ENCODE assay signal across 8 mouse cellular contexts in the genomic region with DNA sequence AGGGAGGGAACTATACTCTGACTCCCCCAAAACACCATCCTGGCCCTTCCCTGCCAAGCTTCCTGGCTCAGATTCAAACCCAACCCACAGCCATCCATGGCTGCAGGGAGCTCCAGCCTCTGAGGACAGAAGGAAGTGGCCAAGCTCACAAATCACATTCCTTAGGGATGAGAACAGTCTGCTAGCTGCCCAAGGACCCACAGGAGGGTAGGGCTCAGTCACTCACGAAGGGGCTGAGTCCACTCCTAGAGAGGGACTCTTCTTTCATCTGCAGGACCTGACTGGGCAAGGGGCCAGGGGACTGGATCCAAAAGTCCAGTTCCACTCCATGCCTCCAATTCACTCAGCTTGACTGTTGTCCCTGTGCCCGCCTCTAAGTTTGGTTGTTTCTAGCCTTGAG. TPM values are rescaled to one million over a fixed set of nuclear protein-coding genes. Genes with fewer than 3 reads are reported as not detected.
A peak's percentile ranks its signal among the peaks of the same experiment; 100 is the strongest.
DNase-seq lines count a peak whose midpoint lies in the region; ATAC-seq lines count a peak whose summit lies in the region.

No protein-coding gene starts in this region.

- H3K4me1 ChIP-seq in liver, embryonic 16.5 days (ENCODE audit: control insufficient read depth, low read depth, low read length): peaks cover 24% of the 10 kb centered on the region

- H3K9me3 ChIP-seq in liver, embryonic 16.5 days (replicated peaks; ENCODE audit: control insufficient read depth, low read length): no peaks in the 10 kb centered on the region

- WGBS in liver, embryonic 16.5 days (ENCODE audit: insufficient replicate concordance): 41% methylated on average over 2 of the region's 2 CpGs

- H3K4me3 ChIP-seq in liver, embryonic 16.5 days (ENCODE audit: low read depth, low read length): no peak overlapping the region

- H3K36me3 ChIP-seq in liver, embryonic 16.5 days (ENCODE audit: control insufficient read depth, insufficient read depth): no peaks in the 10 kb centered on the region

- peak; percentile 27 for DNase-seq in cerebellum, adult 11 months
- DNase-seq in urinary bladder, postnatal 25 days (ENCODE audit: low spot score): peak; percentile 48
- no peak for DNase-seq in urinary bladder, adult 2 months (ENCODE audit: low spot score)
- DNase-seq in heart, postnatal 25 days (ENCODE audit: low spot score): peak; percentile 70
- peak; percentile 77 for DNase-seq in testis, postnatal 14 days (ENCODE audit: low spot score)
- no peak for DNase-seq in embryo, embryonic 11 days

- intact Hi-C loops in heart, postnatal 25 days (cut with DNase I): loop anchor here (2.0 to 5.0 kb wide), 2 partner anchors 27 to 55 kb away; no protein-coding TSS in a partner anchor

- no peak overlapping the region for H3K9ac ChIP-seq in liver, embryonic 16.5 days (ENCODE audit: low read depth, low read length)

- no peaks in the 10 kb centered on the region for H3K27me3 ChIP-seq in liver, embryonic 16.5 days (ENCODE audit: control insufficient read depth, insufficient read depth, low read depth, low read length)

- no peak overlapping the region for H3K4me2 ChIP-seq in liver, embryonic 16.5 days (ENCODE audit: low read depth, low read length)

- H3K27ac ChIP-seq in liver, embryonic 16.5 days (ENCODE audit: low read length): peak overlapping the region; percentile 84

- ATAC-seq in cerebellum, adult (ENCODE audit: insufficient number of reproducible peaks, low FRiP score, low TSS enrichment): no peak
- no peak for ATAC-seq in liver, embryonic 16.5 days (ENCODE audit: low read depth)

RNA-seq across cellular contexts. Expression of a gene that starts 8.0 kb away (rescaled TPM):
- polyA plus RNA-seq in urinary bladder, adult 2 months (2012; rRNA removed): 71.6 and 89.5 TPM in 2 replicates
- 10 to 100 TPM; 13.7 to 21.1 TPM for total RNA-seq in heart, postnatal 25 days (2021)
- polyA plus RNA-seq in liver, embryonic 16.5 days (2015; fragmentation: Nextera tagmentation; extraction: Ambion mirVana): 14.8 and 17.7 TPM in 2 replicates

RNA-seq across cellular contexts. Expression of a gene that starts 11.2 kb away (rescaled TPM):
- polyA plus RNA-seq in urinary bladder, adult 2 months (2012; rRNA removed): 1.8 and 2.3 TPM in 2 replicates
- under 1 TPM in 1 of 2 experiments, not detected in 1; 0.31 TPM for total RNA-seq in heart, postnatal 25 days (2021)
- 0.19 TPM in 1 of 2 replicates, not detected in the other for polyA plus RNA-seq in liver, embryonic 16.5 days (2015; fragmentation: Nextera tagmentation; extraction: Ambion mirVana)

RNA-seq across cellular contexts. Expression of a gene that starts 41.2 kb away (rescaled TPM):
- 0.12 and 0.21 TPM in 2 replicates for polyA plus RNA-seq in urinary bladder, adult 2 months (2012; rRNA removed)
- total RNA-seq in heart, postnatal 25 days (2021): not detected
- polyA plus RNA-seq in liver, embryonic 16.5 days (2015; fragmentation: Nextera tagmentation; extraction: Ambion mirVana): not detected in 2 replicates

RNA-seq across cellular contexts. Expression of a gene that starts 54.7 kb away (rescaled TPM):
- 10.2 and 13.9 TPM in 2 replicates for polyA plus RNA-seq in urinary bladder, adult 2 months (2012; rRNA removed)
- total RNA-seq in heart, postnatal 25 days (2021): 1 to 10 TPM; 6.3 to 6.7 TPM
- 12.4 and 12.9 TPM in 2 replicates for polyA plus RNA-seq in liver, embryonic 16.5 days (2015; fragmentation: Nextera tagmentation; extraction: Ambion mirVana)

Comparison
In these comparisons a context has a peak if more than half of its experiments do, and no peak if none do; other contexts are left out.
1. DNase-seq: peak in cerebellum, adult 11 months (single experiment), urinary bladder, postnatal 25 days (single experiment), heart, postnatal 25 days (single experiment) and testis, postnatal 14 days (single experiment); none in urinary bladder, adult 2 months (single experiment) and embryo, embryonic 11 days (single experiment).